Mouse (Mus musculus) forebrain, embryonic 11.5 days (tissue): ENCODE measurements around the gene Pdia4. TPM values are rescaled to one million over a fixed set of nuclear protein-coding genes. Genes with fewer than 3 reads are reported as not detected.
A peak's percentile ranks its signal among the peaks of the same experiment; 100 is the strongest.

Source experiments
- ATAC-seq: fragments of 200-750 bp; cut with Nextera tagmentation; replicated peaks from 2 replicates; pipeline ENCODE4 v1.8.0; 2017; ENCODE audit warnings: moderate TSS enrichment; ENCODE audit not compliant: low FRiP score
- DNase-seq: peaks from one replicate; pipeline ENCODE4 v3.0.0-alpha.2; 2017; ENCODE audit warnings: low spot score
- H3K27ac ChIP-seq: fragments of 300-500 bp; sonication (generic); 2 replicates; pipeline ENCODE4 v1.5.1; 2014; ENCODE audit warnings: low read depth, low read length
- H3K27me3 ChIP-seq: fragments of 300-500 bp; sonication (generic); 2 replicates; pipeline ENCODE4 v1.6.1; 2014; ENCODE audit warnings: mild to moderate bottlenecking, low read length, mixed read lengths; ENCODE audit not compliant: control insufficient read depth, insufficient read depth
- H3K36me3 ChIP-seq: fragments of 300-500 bp; sonication (generic); 2 replicates; pipeline ENCODE4 v1.6.1; 2014; ENCODE audit warnings: mild to moderate bottlenecking, low read length, moderate library complexity, mixed read lengths; ENCODE audit not compliant: control insufficient read depth, insufficient read depth
- H3K4me1 ChIP-seq: fragments of 300-500 bp; sonication (generic); replicated peaks from 2 replicates; pipeline ENCODE4 v1.6.1; 2014; ENCODE audit warnings: low read length, mixed read lengths; ENCODE audit not compliant: control insufficient read depth, insufficient read depth
- H3K4me2 ChIP-seq: fragments of 300-500 bp; sonication (generic); 2 replicates; pipeline ENCODE4 v1.6.1; 2014; ENCODE audit warnings: low read depth, mild to moderate bottlenecking, low read length, moderate library complexity, mixed read lengths; ENCODE audit not compliant: severe bottlenecking
- H3K4me3 ChIP-seq: fragments of 300-500 bp; sonication (generic); 2 replicates; pipeline ENCODE4 v1.5.1; 2014; ENCODE audit warnings: low read depth, low read length
- H3K9ac ChIP-seq: fragments of 300-500 bp; sonication (generic); 2 replicates; pipeline ENCODE4 v1.6.1; 2014; ENCODE audit warnings: low read length
- H3K9me3 ChIP-seq: fragments of 300-500 bp; sonication (generic); 2 replicates; pipeline ENCODE4 v1.6.1; 2016; ENCODE audit warnings: low read length, mixed read lengths; ENCODE audit not compliant: control insufficient read depth
- WGBS: fragments of 180-500 bp; shearing (Covaris S2); extraction: QIAGEN DNeasy Blood & Tissue Kit; methylation state at CpG from one replicate; pipeline ENCODE4 v1.1.7; 2014; 5-methylcytosine and 5-hydroxymethylcytosine counted together
- polyA plus RNA-seq: library from polyadenylated mRNA; unstranded; fragments of >200 nt; fragmentation: Nextera tagmentation; extraction: Ambion mirVana; gene quantifications from 2 replicates; pipeline ENCODE4 v1.2.1, GENCODE M21; 2014

Gene Pdia4
- polyA plus RNA-seq, 1 experiment from 2014 or later: 252 TPM

DNA sequence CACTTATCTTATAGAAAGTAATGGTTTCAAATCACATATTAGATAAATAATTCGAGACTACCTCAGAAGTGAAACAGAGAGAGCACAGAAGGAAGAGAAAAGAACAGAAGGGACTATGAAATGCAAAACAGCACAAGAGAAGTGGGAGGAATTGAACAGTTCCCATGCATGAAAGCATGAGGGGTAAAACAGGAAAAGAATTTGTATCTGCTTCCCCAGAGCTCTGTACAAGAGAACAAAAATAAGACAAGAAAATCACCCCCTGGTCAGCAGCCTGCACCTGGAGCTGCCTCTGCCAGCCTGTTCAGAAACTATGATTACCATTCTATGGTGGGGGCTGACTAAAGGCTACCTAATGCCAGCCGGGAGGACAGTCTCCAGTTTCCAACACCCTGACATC lies 5.8 kb downstream of the Pdia4 start:
- no peaks in the 10 kb centered on the region for H3K9me3 ChIP-seq
- no peak overlapping the region for H3K27ac ChIP-seq
- H3K36me3 ChIP-seq: peaks cover 20% of the 10 kb centered on the region; the same call in 1 of the 2 replicates
- H3K4me1 ChIP-seq: peaks cover 8% of the 10 kb centered on the region; the same call in 1 of the 2 replicates
- H3K4me3 ChIP-seq: no peak overlapping the region
- ATAC-seq: no peak
- H3K4me2 ChIP-seq: no peak overlapping the region
- no peak for DNase-seq
- no peak overlapping the region for H3K9ac ChIP-seq
- no peaks in the 10 kb centered on the region for H3K27me3 ChIP-seq
- WGBS: 93% methylated on average over 2 of the region's 2 CpGs

DNA sequence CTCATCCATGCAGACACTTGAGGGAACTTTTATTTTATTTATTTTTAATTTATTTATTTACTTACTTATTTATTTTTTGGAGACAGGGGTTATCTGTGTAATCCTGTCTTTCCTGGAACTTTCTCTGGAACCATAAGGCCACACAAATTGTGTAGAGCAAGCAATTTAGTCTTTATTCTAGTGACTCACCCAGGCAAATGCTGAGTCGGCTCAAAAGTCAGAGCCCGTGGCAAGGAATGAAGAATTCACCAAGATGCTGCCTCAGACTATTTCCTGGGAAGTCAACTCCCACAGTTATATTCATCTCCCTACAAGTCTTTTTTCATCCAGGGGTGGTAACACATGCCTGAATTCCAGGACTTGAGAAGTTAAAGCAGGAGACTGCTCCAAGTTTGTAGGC lies 7.7 kb downstream of the Pdia4 start:
- no peak for ATAC-seq
- WGBS: 93% methylated on average over 2 of the region's 2 CpGs
- peaks cover 20% of the 10 kb centered on the region; the same call in 1 of the 2 replicates for H3K36me3 ChIP-seq

DNA sequence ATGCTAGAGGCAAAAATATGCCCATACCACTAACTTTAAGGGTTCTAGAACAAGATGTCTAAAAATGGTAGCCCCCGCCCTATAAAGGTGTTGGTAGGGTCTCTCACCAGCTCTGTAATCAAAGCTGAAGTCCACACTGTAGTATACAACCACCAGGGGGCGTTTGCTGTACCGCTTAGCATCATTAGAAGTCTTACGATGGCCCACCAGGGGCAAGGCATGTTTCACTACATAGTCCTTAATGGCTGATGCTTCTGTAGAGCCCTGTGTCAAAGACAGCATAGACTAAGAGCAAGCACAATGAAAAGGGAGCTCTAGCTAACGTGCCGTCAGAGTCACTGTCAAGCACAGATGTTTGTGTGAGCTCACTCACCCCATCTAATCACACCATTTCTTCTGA lies 14.2 kb downstream of the Pdia4 start:
- no peak overlapping the region for H3K27ac ChIP-seq
- no peaks in the 10 kb centered on the region for H3K27me3 ChIP-seq
- H3K4me3 ChIP-seq: no peak overlapping the region
- ATAC-seq (peak; percentile 66), DNase-seq (peak; percentile 71)
- no peaks in the 10 kb centered on the region for H3K4me1 ChIP-seq
- 64% methylated on average over 6 of the region's 6 CpGs for WGBS
- no peaks in the 10 kb centered on the region for H3K9me3 ChIP-seq
- no peak overlapping the region for H3K9ac ChIP-seq
- H3K4me2 ChIP-seq: no peak overlapping the region
- H3K36me3 ChIP-seq: peaks cover 46% of the 10 kb centered on the region

More for the DNA sequence above, 7.7 kb downstream of the Pdia4 start:
- H3K4me2 ChIP-seq: no peak overlapping the region
- no peaks in the 10 kb centered on the region for H3K27me3 ChIP-seq
- H3K27ac ChIP-seq: no peak overlapping the region
- H3K4me3 ChIP-seq: no peak overlapping the region
- H3K9me3 ChIP-seq: no peaks in the 10 kb centered on the region
- no peak overlapping the region for H3K9ac ChIP-seq
- 0 out of 2 replicates have a peak, but pooled peaks cover 2% of the 10 kb centered on the region for H3K4me1 ChIP-seq
- no peak for DNase-seq

DNA sequence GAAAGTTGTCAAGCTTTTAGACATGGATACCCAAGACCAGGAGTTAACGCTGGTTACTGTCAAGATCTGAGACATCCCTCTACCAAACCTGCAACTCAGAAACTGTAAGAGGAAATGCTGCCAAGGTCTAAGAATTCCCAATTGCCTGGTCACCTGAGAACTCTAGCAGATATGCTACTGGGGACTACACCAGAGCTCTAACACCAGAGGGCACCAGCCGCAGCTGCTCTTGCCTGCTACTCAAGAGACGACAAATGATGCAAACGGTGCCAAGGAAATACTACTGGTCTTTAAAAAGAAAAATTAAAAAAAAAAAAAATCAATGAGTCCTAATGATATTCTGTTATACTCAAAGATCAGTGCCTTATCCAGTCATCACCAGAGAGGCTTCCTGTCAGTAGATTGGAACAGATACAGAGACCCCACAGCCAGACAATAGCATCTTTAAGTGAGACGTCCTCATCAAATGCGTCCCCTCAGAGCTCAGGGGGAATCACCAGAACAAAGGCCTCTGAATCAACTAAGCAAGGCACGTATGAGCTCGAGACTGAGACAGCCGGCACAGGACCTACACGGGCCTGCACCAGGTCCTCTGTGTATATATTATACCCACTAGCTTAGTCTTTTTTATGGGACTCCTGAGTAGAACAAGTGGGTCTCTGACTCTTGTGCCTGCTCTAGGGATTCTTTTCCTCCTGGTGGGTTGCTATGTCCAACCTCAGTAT lies 19.0 kb downstream of the Pdia4 start:
- no peaks in the 10 kb centered on the region for H3K4me1 ChIP-seq
- no peak overlapping the region for H3K4me2 ChIP-seq
- no peaks in the 10 kb centered on the region for H3K27me3 ChIP-seq
- no peak overlapping the region for H3K4me3 ChIP-seq
- H3K36me3 ChIP-seq: peaks cover 25% of the 10 kb centered on the region
- DNase-seq (no peak), ATAC-seq (0 out of 2 replicates have a peak, but pooled peaks have one; percentile 28)
- H3K9me3 ChIP-seq: no peaks in the 10 kb centered on the region
- no peak overlapping the region for H3K27ac ChIP-seq
- no peak overlapping the region for H3K9ac ChIP-seq
- WGBS: 64% methylated on average over 10 of the region's 10 CpGs

DNA sequence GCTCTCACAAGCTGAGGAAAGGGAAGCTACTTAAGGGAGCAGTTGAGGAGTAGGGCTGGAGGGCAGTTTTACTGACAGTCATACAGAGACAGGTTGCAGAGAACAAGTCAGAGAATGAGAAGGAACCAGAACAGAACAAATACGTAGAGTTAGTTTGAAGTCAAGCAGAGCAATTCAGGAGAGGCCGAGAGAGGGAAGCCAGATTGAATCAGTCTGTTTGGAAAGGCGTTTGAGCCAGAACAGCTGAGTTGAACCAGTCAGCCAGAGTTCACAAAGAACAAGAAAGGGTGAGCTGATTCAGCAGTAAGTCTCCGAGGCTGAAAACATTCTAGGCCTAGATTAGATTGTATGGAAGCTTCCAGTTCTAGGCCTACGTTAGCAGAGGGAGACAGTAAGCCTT lies 19.9 kb downstream of the Pdia4 start:
- no peak for DNase-seq
- Histone ChIP-seq H3K36me3 (peaks cover 21% of the 10 kb centered on the region), H3K4me1 (no peaks in the 10 kb centered on the region), H3K27me3 (no peaks in the 10 kb centered on the region), H3K9ac (no peak overlapping the region), H3K4me3 (no peak overlapping the region), H3K27ac (no peak overlapping the region), H3K9me3 (no peaks in the 10 kb centered on the region), H3K4me2 (no peak overlapping the region)
- ATAC-seq: no peak
- WGBS: 84% methylated on average over 5 of the region's 5 CpGs

DNA sequence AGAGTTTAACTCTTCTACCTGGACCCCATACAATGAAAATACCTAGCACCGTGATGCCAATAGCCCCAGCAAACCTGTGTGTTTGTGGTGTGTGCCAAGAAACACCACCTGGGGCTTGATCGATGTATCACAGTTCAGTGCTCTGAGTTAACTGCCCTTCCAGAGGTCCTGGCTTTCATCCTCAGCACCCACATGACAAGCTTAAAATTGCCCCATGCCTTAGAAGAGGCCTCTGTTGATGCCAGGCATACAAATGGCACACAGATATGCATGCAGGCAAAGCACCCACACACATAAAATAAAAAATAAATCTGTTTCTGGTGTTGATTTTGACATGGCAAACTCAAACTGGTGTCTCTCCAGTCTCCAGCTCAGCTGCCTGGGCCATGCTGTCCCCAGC lies 20.7 kb downstream of the Pdia4 start:
- no peaks in the 10 kb centered on the region for H3K9me3 ChIP-seq
- no peak overlapping the region for H3K4me2 ChIP-seq
- H3K9ac ChIP-seq: no peak overlapping the region
- DNase-seq (no peak), ATAC-seq (no peak)
- peaks cover 17% of the 10 kb centered on the region for H3K36me3 ChIP-seq
- no peaks in the 10 kb centered on the region for H3K4me1 ChIP-seq
- H3K27ac ChIP-seq: no peak overlapping the region
- no peak overlapping the region for H3K4me3 ChIP-seq
- no peaks in the 10 kb centered on the region for H3K27me3 ChIP-seq
- 94% methylated on average over 2 of the region's 2 CpGs for WGBS

DNA sequence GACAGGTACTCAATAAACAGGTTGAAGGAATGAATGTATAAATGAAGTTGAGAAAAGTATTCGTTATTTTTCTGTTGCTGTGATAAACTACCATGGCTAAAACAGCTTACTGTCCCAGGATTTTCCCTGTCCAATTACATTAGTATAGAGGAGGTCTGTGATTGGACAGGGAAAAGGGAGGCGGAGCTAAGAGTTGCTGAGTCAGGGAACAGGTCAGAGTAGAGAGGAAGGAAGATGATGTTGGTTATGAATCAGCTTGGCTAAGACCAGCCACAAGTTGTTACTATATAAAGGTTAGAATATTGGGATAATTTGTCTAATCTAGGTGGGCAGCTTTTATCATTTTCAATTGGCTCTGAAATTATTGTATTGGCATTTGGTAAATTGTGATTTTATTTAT lies 22.5 kb downstream of the Pdia4 start:
- ATAC-seq (no peak), DNase-seq (no peak)
- Histone ChIP-seq H3K9ac (no peak overlapping the region), H3K27ac (no peak overlapping the region), H3K27me3 (no peaks in the 10 kb centered on the region), H3K9me3 (no peaks in the 10 kb centered on the region), H3K4me2 (no peak overlapping the region), H3K36me3 (peaks cover 4% of the 10 kb centered on the region; the same call in 1 of the 2 replicates), H3K4me1 (no peaks in the 10 kb centered on the region), H3K4me3 (no peak overlapping the region)
- WGBS: 68% methylated on average over 2 of the region's 2 CpGs

DNA sequence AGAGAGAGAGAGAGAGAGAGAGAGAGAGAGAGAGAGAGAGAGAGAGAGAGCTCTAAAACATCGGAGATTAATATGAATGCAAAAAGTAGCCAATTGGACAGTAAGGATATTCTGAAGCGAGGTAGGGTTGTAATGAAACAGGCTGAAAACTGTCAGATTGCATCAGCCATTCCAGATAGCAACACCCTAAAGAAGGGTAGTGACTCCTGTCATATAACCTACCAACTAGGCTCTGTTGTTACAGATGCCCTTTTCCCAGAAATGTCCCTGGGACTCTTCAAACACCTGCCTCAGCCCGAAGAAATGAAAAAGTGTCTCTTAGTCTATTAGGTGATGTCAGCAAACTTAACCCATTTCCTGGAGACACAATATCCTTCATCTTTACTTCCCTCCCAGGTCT lies 24.4 kb downstream of the Pdia4 start:
- Histone ChIP-seq H3K27me3 (no peaks in the 10 kb centered on the region), H3K36me3 (no peaks in the 10 kb centered on the region), H3K4me1 (no peaks in the 10 kb centered on the region), H3K9me3 (no peaks in the 10 kb centered on the region), H3K4me2 (peak overlapping the region; percentile 55), H3K9ac (peak overlapping the region; percentile 81), H3K27ac (peak overlapping the region; percentile 90), H3K4me3 (peak overlapping the region; percentile 40)
- DNase-seq (no peak), ATAC-seq (no peak)
- 50% methylated on average over 3 of the region's 3 CpGs for WGBS
